Mouse (Mus musculus): Measurements from ENCODE around the gene Lmo1.

DNA sequence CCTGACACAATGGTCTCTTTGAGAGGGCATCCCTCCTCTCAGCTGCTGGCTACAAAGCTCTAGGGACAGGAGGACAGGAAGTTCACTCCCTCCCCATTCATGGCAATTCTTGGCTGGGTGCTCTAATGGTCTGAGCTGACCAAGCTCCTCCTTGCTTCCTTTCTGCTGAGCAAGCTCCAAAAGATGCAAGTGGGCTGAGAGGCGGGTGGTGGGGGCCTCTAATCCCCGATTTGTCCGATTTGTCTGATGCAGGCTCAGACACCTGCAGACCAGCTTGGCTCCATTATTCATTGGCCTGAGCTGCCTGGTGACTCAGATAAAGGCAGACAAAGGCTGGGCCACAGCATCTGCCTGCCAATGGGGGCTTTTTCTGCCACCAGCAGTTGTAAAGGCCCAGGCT, 33.3 kb downstream of the Lmo1 start:
- TF ChIP-seq CTCF (conservative IDR thresholded peaks at IDR 0.05; ENCODE audit: low read length) (no peak), NANOG (IDR thresholded peaks at IDR 0.05; ENCODE audit: borderline replicate concordance, low read length) (no peak)
